Mouse (Mus musculus) MEL (cell line): ENCODE data around the gene Olfr97. TPM values are rescaled to one million over a fixed set of nuclear protein-coding genes. Genes with fewer than 3 reads are reported as not detected.
"Not testable (repeated sequence)": the region's sequence is repeated elsewhere in the genome, so short reads cannot be mapped to it uniquely, and the experiment has no call there.

Experiments used
- DNase-seq: peaks from one replicate; pipeline ENCODE4 v3.0.0; 2011; ENCODE audit warnings: low read depth, low spot score
- H3K27ac ChIP-seq: 2 replicates; pipeline ENCODE4 v1.5.1; 2012; ENCODE audit warnings: low read depth, mild to moderate bottlenecking, control low read depth, low read length, moderate library complexity; ENCODE audit not compliant: control insufficient read depth
- H3K27me3 ChIP-seq, 2 experiments: fragments of 150-350 bp in 1 of 2; sonication (generic) in 1 of 2; 2 replicates each; pipeline ENCODE4 v1.6.1; 2012; ENCODE audit warnings: low read length in 2 of 2, mild to moderate bottlenecking in 2 of 2, improper control_type of control experiment in 1 of 2, moderate library complexity in 1 of 2; ENCODE audit not compliant: insufficient read depth in 2 of 2, control insufficient read depth in 1 of 2
- H3K36me3 ChIP-seq, 2 experiments: 2 replicates each; pipeline ENCODE4 v1.6.1; 2012 to 2014; ENCODE audit warnings: low read length in 2 of 2, improper control_type of control experiment in 1 of 2, inconsistent platforms in 1 of 2, mild to moderate bottlenecking in 1 of 2; ENCODE audit not compliant: insufficient read depth in 2 of 2, control insufficient read depth in 1 of 2
- H3K4me1 ChIP-seq, 2 experiments: fragments of 150-350 bp in 1 of 2; sonication (generic) in 1 of 2; 2 replicates each; pipeline ENCODE4 v1.6.1; 2012; ENCODE audit warnings: low read length in 2 of 2, improper control_type of control experiment in 1 of 2, mild to moderate bottlenecking in 1 of 2; ENCODE audit not compliant: insufficient read depth in 2 of 2, control insufficient read depth in 1 of 2
- H3K4me3 ChIP-seq, 2 experiments: fragments of 150-350 bp in 1 of 2; sonication (generic) in 1 of 2; 2 replicates each; pipeline ENCODE4 v1.5.1; 2012; ENCODE audit warnings: low read depth in 2 of 2, low read length in 2 of 2, mild to moderate bottlenecking in 2 of 2, moderate library complexity in 2 of 2, control low read depth in 1 of 2, improper control_type of control experiment in 1 of 2; ENCODE audit not compliant: control insufficient read depth in 1 of 2, insufficient read depth in 1 of 2
- H3K79me2 ChIP-seq: 2 replicates; pipeline ENCODE4 v1.6.1; 2012; ENCODE audit warnings: mild to moderate bottlenecking, low read length, moderate library complexity; ENCODE audit not compliant: control insufficient read depth, poor library complexity, insufficient read depth
- H3K9ac ChIP-seq: 2 replicates; pipeline ENCODE4 v1.6.1; 2012; ENCODE audit warnings: low read depth, mild to moderate bottlenecking, control low read depth, low read length, moderate library complexity; ENCODE audit not compliant: control insufficient read depth, poor library complexity, severe bottlenecking
- H3K9me3 ChIP-seq: fragments of 150-350 bp; sonication (generic); replicated peaks from 2 replicates; pipeline ENCODE4 v1.6.1; 2012; ENCODE audit warnings: mild to moderate bottlenecking, low read length, improper control_type of control experiment, moderate library complexity; ENCODE audit not compliant: insufficient read depth
- BHLHE40 ChIP-seq: IDR thresholded peaks from 2 replicates; pipeline ENCODE4 v1.6.1; 2012; ENCODE audit warnings: low read depth, mild to moderate bottlenecking, inconsistent platforms, low read length, improper control_type of control experiment, borderline replicate concordance
- CHD2 ChIP-seq: IDR thresholded peaks from 2 replicates; pipeline ENCODE4 v1.6.1; 2011; ENCODE audit warnings: low read length, improper control_type of control experiment
- E2F4 ChIP-seq: IDR thresholded peaks from 2 replicates; pipeline ENCODE4 v1.6.1; 2011; ENCODE audit warnings: low read depth, low read length, improper control_type of control experiment, borderline replicate concordance
- ELF1 ChIP-seq: IDR thresholded peaks from 2 replicates; pipeline ENCODE4 v1.6.1; 2014; ENCODE audit warnings: low read depth, mild to moderate bottlenecking, inconsistent platforms, low read length, improper control_type of control experiment, moderate library complexity
- EP300 ChIP-seq, 2 experiments: IDR thresholded peaks; 2 replicates each; pipeline ENCODE4 v1.6.1; 2011; ENCODE audit warnings: improper control_type of control experiment in 2 of 2, low read length in 2 of 2, low read depth in 1 of 2, mild to moderate bottlenecking in 1 of 2
- GATA1 ChIP-seq: IDR thresholded peaks from 2 replicates; pipeline ENCODE4 v1.6.1; 2011; ENCODE audit warnings: low read depth, low read length, improper control_type of control experiment
- HCFC1 ChIP-seq: IDR thresholded peaks from 2 replicates; pipeline ENCODE4 v1.6.1; 2012; ENCODE audit warnings: low read depth, mild to moderate bottlenecking, inconsistent platforms, low read length, improper control_type of control experiment, moderate library complexity
- JUND ChIP-seq: IDR thresholded peaks from 2 replicates; pipeline ENCODE4 v1.6.1; 2011; ENCODE audit warnings: low read depth, mild to moderate bottlenecking, improper control_type of control experiment, low read length
- KAT2A ChIP-seq: conservative IDR thresholded peaks from 2 replicates; pipeline ENCODE4 v1.6.1; 2012; ENCODE audit warnings: low read depth, low read length, improper control_type of control experiment, inconsistent platforms
- MAFK ChIP-seq: IDR thresholded peaks from 2 replicates; pipeline ENCODE4 v1.6.1; 2011; ENCODE audit warnings: low read depth, mild to moderate bottlenecking, low read length, improper control_type of control experiment, borderline replicate concordance
- NRF1 ChIP-seq: IDR thresholded peaks from 2 replicates; pipeline ENCODE4 v1.6.1; 2014; ENCODE audit warnings: low read depth, mild to moderate bottlenecking, inconsistent platforms, low read length, improper control_type of control experiment, moderate library complexity; ENCODE audit not compliant: poor library complexity, insufficient read depth, severe bottlenecking
- POLR2AphosphoS2 ChIP-seq: IDR thresholded peaks from 2 replicates; pipeline ENCODE4 v1.6.1; 2011; ENCODE audit warnings: low read length, improper control_type of control experiment
- RAD21 ChIP-seq: IDR thresholded peaks from 2 replicates; pipeline ENCODE4 v1.6.1; 2011; ENCODE audit warnings: mild to moderate bottlenecking, low read depth, low read length, improper control_type of control experiment
- RCOR1 ChIP-seq: IDR thresholded peaks from 2 replicates; pipeline ENCODE4 v1.6.1; 2012; ENCODE audit warnings: low read depth, mild to moderate bottlenecking, inconsistent platforms, low read length, improper control_type of control experiment
- TCF12 ChIP-seq: IDR thresholded peaks from 2 replicates; pipeline ENCODE4 v1.6.1; 2014; ENCODE audit warnings: low read depth, mild to moderate bottlenecking, inconsistent platforms, low read length, improper control_type of control experiment, moderate library complexity
- USF1 ChIP-seq: IDR thresholded peaks from 2 replicates; pipeline ENCODE4 v1.6.1; 2014; ENCODE audit warnings: low read depth, mild to moderate bottlenecking, inconsistent platforms, low read length, improper control_type of control experiment, moderate library complexity
- USF2 ChIP-seq, 2 experiments: IDR thresholded peaks; 2 replicates each; pipeline ENCODE4 v1.6.1; 2011 to 2012; ENCODE audit warnings: improper control_type of control experiment in 2 of 2, low read length in 2 of 2, borderline replicate concordance in 1 of 2, inconsistent platforms in 1 of 2, low read depth in 1 of 2, mild to moderate bottlenecking in 1 of 2; ENCODE audit not compliant: insufficient read depth in 1 of 2
- ZMIZ1 ChIP-seq: IDR thresholded peaks from 2 replicates; pipeline ENCODE4 v1.6.1; 2012; ENCODE audit warnings: low read depth, mild to moderate bottlenecking, inconsistent platforms, low read length, improper control_type of control experiment, moderate library complexity
- polyA plus RNA-seq, 2 experiments: library from polyadenylated mRNA; stranded (reverse) in 1 of 2; unstranded in 1 of 2; fragments of >175 nt in 1 of 2; fragments of >200 nt in 1 of 2; gene quantifications; 2 replicates each; pipeline versions ENCODE4 v1.2.1 to v1.2.4; 2012; ENCODE audit warnings: low replicate concordance in 2 of 2, low read depth in 1 of 2; ENCODE audit not compliant: insufficient read length in 2 of 2, insufficient read depth in 1 of 2, missing spikeins in 1 of 2
- total RNA-seq: library from RNA; depleted of rRNA; stranded (reverse); fragments of 300-350 nt; gene quantifications from 2 replicates; pipeline ENCODE4 v1.2.3, GENCODE M21; 2012; rRNA removed

Olfr97 gene
- total RNA-seq (not detected in 2 replicates), polyA plus RNA-seq (not detected)

GRCm38 (mm10) chr17:37237230-37237629 is at the start of gene Olfr97:
Gene Olfr97 (minus strand): TSS chr17:37237330.
- not testable (repeated sequence) for H3K9me3 ChIP-seq, H3K9ac ChIP-seq, H3K27me3 ChIP-seq, H3K27ac ChIP-seq, DNase-seq, H3K79me2 ChIP-seq, H3K36me3 ChIP-seq, H3K4me1 ChIP-seq, H3K4me3 ChIP-seq

- no peaks in the 10 kb centered on the region for H3K9me3 ChIP-seq
- H3K36me3 ChIP-seq: no peaks in the 10 kb centered on the region
- no peak for DNase-seq
- no peak within 1 kb of the TSS for H3K27ac ChIP-seq
- H3K4me3 ChIP-seq: no peak within 1 kb of the TSS
- H3K27me3 ChIP-seq: no peaks in the 10 kb centered on the region
- TF ChIP-seq RCOR1 (no peak), EP300 (IDR thresholded peaks at IDR 0.05; ENCODE audit: low read depth in 1 of 2, low read length in 2 of 2) (no peak), BHLHE40 (no peak), CHD2 (no peak), GATA1 (no peak), HCFC1 (no peak), USF2 (IDR thresholded peaks at IDR 0.05; ENCODE audit: borderline replicate concordance in 1 of 2, insufficient read depth in 1 of 2, low read depth in 1 of 2, low read length in 2 of 2) (no peak), ZMIZ1 (no peak), NRF1 (no peak), MAFK (no peak), E2F4 (no peak), TCF12 (no peak), KAT2A (no peak), USF1 (no peak), ELF1 (no peak), POLR2AphosphoS2 (no peak), RAD21 (no peak), JUND (no peak)
- no peaks in the 10 kb centered on the region for H3K4me1 ChIP-seq
- no peak within 1 kb of the TSS for H3K9ac ChIP-seq
- H3K79me2 ChIP-seq: no peaks in the 10 kb centered on the region
Measured at GRCm38 (mm10) chr17:37283360-37283759, 46.2 kb upstream of the Olfr97 start, which contains the start of gene Olfr99. Gene Olfr99 (minus strand): TSS chr17:37283460.
